Mouse (Mus musculus) liver, embryonic 15.5 days (tissue): ENCODE measurements around the gene Plxnd1. TPM values are rescaled to one million over a fixed set of nuclear protein-coding genes. Genes with fewer than 3 reads are reported as not detected.

Source experiments
- ATAC-seq: fragments of 200-750 bp; cut with Nextera tagmentation; 2 replicates; pipeline ENCODE4 v1.8.0; 2017; ENCODE audit warnings: moderate number of reproducible peaks, mild to moderate bottlenecking, moderate library complexity; ENCODE audit not compliant: insufficient read depth
- H3K27ac ChIP-seq: fragments of 300-500 bp; sonication (generic); replicated peaks from 2 replicates; pipeline ENCODE4 v1.5.1; 2015; ENCODE audit warnings: mild to moderate bottlenecking, inconsistent platforms
- H3K27me3 ChIP-seq: fragments of 300-500 bp; sonication (generic); 2 replicates; pipeline ENCODE4 v1.6.1; 2015; ENCODE audit warnings: mild to moderate bottlenecking, inconsistent platforms
- H3K36me3 ChIP-seq: fragments of 300-500 bp; sonication (generic); replicated peaks from 2 replicates; pipeline ENCODE4 v1.6.1; 2015; ENCODE audit warnings: moderate library complexity, mild to moderate bottlenecking, inconsistent platforms
- H3K4me1 ChIP-seq: fragments of 300-500 bp; sonication (generic); replicated peaks from 2 replicates; pipeline ENCODE4 v1.6.1; 2015; ENCODE audit warnings: inconsistent platforms
- H3K4me2 ChIP-seq: fragments of 300-500 bp; sonication (generic); 2 replicates; pipeline ENCODE4 v1.6.1; 2015; ENCODE audit warnings: moderate library complexity, mild to moderate bottlenecking, inconsistent platforms
- H3K4me3 ChIP-seq: fragments of 300-500 bp; sonication (generic); replicated peaks from 2 replicates; pipeline ENCODE4 v1.5.1; 2015; ENCODE audit warnings: mild to moderate bottlenecking, inconsistent platforms
- H3K9ac ChIP-seq: fragments of 300-500 bp; sonication (generic); 2 replicates; pipeline ENCODE4 v1.6.1; 2015; ENCODE audit warnings: moderate library complexity, mild to moderate bottlenecking, inconsistent platforms
- H3K9me3 ChIP-seq: fragments of 300-500 bp; sonication (generic); replicated peaks from 2 replicates; pipeline ENCODE4 v1.6.1; 2016; ENCODE audit warnings: inconsistent platforms
- WGBS: fragments of 180-500 bp; shearing (Covaris S2); methylation state at CpG from one replicate; pipeline ENCODE4 v1.1.7; 2015; ENCODE audit warnings: mixed read lengths; ENCODE audit not compliant: insufficient replicate concordance; 5-methylcytosine and 5-hydroxymethylcytosine counted together
- polyA plus RNA-seq: library from polyadenylated mRNA; unstranded; fragments of >200 nt; fragmentation: Nextera tagmentation; extraction: Ambion mirVana; gene quantifications from 2 replicates; pipeline ENCODE4 v1.2.1, GENCODE M21; 2015

Plxnd1 gene
- polyA plus RNA-seq, 1 experiment from 2014 or later: 8.1 TPM

DNA sequence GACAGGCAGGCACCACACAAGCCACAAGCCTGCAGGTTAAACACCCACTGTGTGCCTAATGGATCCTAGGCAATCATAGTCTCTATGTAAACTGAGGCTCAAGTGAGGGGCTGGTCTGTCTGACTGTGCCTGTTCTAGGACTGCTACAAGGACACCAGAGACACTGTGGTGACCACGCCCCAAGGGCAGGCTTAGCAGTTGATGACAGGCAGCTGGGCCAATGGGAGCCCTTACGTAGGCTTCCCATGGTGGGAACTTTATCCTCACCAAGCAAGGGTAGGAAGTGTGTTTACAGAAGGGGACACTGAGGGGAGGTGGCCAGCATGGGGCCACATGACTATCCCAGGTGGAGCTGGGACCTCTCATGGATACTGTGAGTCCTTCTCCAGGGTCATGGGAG lies 4.4 kb upstream of the Plxnd1 start:
- Histone ChIP-seq H3K27me3 (peaks cover 33% of the 10 kb centered on the region), H3K4me3 (no peak overlapping the region), H3K9ac (no peak overlapping the region), H3K9me3 (no peaks in the 10 kb centered on the region), H3K4me1 (peaks cover 45% of the 10 kb centered on the region), H3K36me3 (no peaks in the 10 kb centered on the region), H3K27ac (no peak overlapping the region), H3K4me2 (no peak overlapping the region)
- no peak for ATAC-seq
- WGBS: 69% methylated on average over 2 of the region's 2 CpGs

DNA sequence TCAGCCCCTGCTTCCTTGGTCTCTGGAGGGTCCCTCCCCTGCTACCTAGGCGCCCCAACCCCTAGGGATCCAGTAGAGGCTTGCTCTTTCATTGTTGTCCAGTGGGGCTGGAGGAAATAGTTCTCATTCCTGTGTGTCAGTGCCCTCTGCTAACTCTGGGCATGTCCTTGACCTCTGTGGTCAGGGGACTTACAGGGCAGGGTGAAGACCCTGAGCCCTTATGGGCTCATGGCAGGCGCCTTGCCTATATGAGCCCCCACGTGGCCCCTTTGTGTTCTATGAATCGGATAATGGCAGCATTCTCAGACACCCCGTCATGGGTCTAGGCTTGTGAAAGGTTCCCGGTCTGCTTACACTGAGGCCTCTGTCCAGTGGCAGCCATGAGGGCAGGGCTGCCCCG lies 4.0 kb upstream of the Plxnd1 start:
- H3K27ac ChIP-seq: no peak overlapping the region
- H3K27me3 ChIP-seq: peaks cover 38% of the 10 kb centered on the region
- 65% methylated on average over 7 of the region's 7 CpGs for WGBS
- H3K9me3 ChIP-seq: no peaks in the 10 kb centered on the region
- no peak overlapping the region for H3K9ac ChIP-seq
- ATAC-seq: no peak
- H3K4me2 ChIP-seq: no peak overlapping the region
- H3K36me3 ChIP-seq: no peaks in the 10 kb centered on the region
- H3K4me3 ChIP-seq: no peak overlapping the region
- peaks cover 45% of the 10 kb centered on the region for H3K4me1 ChIP-seq

DNA sequence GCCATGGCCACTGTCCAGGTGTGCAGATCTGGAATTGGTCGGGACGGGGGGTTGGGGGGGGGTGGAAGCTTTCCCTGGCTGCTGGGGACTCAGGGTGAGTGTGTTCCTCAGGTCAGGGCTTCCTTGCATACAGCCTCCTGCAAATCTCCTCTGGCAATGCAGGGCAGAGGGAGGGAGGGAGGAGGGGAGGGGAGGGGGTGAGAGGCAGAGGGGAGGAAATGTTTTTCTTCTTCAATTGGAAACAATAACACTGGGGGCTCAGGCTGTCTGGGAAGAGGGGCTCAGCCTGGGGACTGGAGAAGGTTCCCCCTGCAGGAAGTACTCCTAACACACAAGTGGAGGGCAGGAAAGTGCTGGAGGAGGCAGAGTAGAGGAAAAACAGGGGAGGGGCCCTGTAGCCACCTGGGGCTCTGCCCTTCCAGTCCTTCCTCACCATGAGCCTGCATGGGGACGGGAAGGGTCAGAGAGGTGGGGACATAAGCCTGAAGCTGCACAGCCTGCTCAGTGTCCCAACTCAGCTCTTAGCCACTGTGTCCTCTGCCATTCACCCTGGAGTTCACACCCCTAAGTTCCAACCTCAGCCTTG lies 3.0 kb upstream of the Plxnd1 start:
- Histone ChIP-seq H3K4me3 (no peak overlapping the region), H3K27me3 (peaks cover 47% of the 10 kb centered on the region), H3K4me1 (peaks cover 48% of the 10 kb centered on the region), H3K9ac (no peak overlapping the region), H3K9me3 (no peaks in the 10 kb centered on the region), H3K27ac (no peak overlapping the region), H3K36me3 (no peaks in the 10 kb centered on the region), H3K4me2 (no peak overlapping the region)
- ATAC-seq: no peak
- 41% methylated on average over 3 of the region's 3 CpGs for WGBS

DNA sequence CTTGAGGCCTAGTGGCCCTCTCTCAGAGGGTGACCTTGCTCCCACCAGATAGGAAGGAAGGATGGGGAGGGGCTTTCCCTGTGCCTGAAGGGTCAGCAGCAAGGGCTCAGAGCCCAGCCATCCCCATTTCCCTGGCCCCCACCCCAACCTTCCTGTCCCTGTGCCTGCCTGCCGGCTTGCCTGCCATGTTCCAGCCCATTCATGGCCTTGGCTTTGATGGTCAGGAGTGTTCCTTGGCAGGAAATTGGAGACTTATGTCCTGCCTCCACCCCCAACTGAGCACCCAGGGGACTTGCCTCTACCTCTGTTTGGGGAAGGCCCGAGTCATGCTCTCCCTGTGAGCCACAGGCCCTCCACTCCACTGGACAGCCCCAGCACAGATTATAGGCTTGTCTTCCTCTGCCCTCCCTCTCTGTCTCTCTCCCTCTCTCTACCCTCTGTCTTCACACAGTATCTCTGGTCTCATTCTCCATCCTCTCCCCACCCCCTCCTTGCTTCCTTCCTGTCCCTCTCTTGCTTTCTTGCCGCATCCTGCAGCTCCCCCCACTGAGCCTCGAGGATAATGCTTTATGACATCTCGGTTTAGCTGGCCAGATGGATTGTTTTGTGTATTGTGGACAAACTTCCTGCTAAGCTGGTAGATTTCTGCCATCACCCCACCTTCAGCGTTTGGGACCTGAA lies 1.5 kb upstream of the Plxnd1 start:
- peak overlapping the region; percentile 59; the same call in 1 of the 2 replicates for H3K27ac ChIP-seq
- peak; percentile 19; the same call in 1 of the 2 replicates for ATAC-seq
- no peak overlapping the region for H3K4me3 ChIP-seq
- H3K9me3 ChIP-seq: no peaks in the 10 kb centered on the region
- peaks cover 62% of the 10 kb centered on the region for H3K27me3 ChIP-seq
- H3K4me2 ChIP-seq: no peak overlapping the region
- WGBS: 13% methylated on average over 6 of the region's 6 CpGs
- no peaks in the 10 kb centered on the region for H3K36me3 ChIP-seq
- no peak overlapping the region for H3K9ac ChIP-seq
- peaks cover 47% of the 10 kb centered on the region for H3K4me1 ChIP-seq

DNA sequence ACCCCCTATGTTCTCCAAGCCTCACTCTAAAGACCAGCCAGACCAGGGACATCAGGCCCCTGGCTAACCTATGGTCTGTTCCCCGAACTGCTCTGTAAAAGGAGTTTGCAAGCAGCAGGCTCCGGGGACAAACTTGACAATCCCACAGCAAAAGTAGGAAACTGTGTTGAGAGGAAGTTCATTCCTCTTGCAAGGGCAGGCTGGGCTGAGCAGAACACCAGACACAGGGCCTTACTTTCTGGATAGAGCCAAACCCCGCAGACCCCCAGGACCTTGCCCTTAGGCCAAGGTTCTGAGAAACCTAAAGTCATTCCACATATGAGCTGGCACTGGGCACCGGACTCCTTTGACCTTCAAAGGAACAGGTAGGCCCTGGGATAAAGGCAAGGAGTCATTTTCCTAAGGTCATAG lies 731 bp upstream of the Plxnd1 start:
- WGBS: 32% methylated on average over 4 of the region's 4 CpGs
- Histone ChIP-seq H3K27me3 (peaks cover 70% of the 10 kb centered on the region), H3K4me3 (peak overlapping the region; percentile 59; the same call in 1 of the 2 replicates), H3K9ac (no peak overlapping the region), H3K4me1 (peaks cover 50% of the 10 kb centered on the region), H3K4me2 (peak overlapping the region; percentile 80), H3K36me3 (no peaks in the 10 kb centered on the region), H3K27ac (peak overlapping the region; percentile 59), H3K9me3 (no peaks in the 10 kb centered on the region)
- no peak for ATAC-seq

DNA sequence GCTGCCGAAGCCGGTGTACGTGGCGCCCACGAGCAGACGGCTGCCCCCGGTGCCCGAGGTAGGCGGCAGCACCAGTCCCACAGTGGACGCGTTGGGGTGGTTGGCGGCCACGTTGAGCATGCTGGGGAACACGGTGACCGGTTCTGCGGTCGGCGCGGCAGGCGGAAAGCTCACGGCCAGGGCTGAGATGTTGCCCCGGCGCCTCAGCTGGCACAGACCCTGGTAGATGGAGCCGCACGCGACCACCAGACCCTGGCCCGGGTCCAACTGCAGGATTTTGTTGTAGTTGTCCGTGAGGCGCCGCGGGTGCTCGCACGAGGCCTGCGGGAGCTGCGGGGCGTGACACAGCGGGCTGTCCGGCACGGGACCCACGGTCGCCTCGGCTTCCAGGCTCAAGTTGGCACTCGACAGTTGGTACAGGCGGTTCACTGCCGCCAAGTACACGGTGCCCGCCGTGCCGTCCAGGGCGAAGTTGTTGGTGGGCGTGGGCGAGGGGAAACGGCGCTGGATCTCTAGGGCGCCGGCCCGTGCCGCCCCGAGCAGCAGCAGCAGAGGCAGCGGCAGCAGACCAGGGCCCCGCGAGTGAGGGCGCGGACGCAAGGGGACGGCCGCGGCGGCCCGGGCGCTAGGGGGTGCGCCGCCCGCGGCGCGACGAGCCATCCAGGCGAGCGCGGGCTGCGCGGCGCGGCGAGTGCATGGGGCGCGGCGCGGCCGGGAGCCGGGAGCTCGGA lies 494 bp downstream of the Plxnd1 start:
- H3K4me2 ChIP-seq: peak overlapping the region; percentile 80
- peak overlapping the region; percentile 40; the same call in 1 of the 2 replicates for H3K9ac ChIP-seq
- H3K36me3 ChIP-seq: no peaks in the 10 kb centered on the region
- WGBS: under 1% methylated on average over 93 of the region's 93 CpGs
- no peak overlapping the region for H3K27ac ChIP-seq
- H3K27me3 ChIP-seq: peaks cover 82% of the 10 kb centered on the region
- ATAC-seq: peak; percentile 46
- H3K9me3 ChIP-seq: no peaks in the 10 kb centered on the region
- H3K4me3 ChIP-seq: peak overlapping the region; percentile 59
- H3K4me1 ChIP-seq: peaks cover 50% of the 10 kb centered on the region

DNA sequence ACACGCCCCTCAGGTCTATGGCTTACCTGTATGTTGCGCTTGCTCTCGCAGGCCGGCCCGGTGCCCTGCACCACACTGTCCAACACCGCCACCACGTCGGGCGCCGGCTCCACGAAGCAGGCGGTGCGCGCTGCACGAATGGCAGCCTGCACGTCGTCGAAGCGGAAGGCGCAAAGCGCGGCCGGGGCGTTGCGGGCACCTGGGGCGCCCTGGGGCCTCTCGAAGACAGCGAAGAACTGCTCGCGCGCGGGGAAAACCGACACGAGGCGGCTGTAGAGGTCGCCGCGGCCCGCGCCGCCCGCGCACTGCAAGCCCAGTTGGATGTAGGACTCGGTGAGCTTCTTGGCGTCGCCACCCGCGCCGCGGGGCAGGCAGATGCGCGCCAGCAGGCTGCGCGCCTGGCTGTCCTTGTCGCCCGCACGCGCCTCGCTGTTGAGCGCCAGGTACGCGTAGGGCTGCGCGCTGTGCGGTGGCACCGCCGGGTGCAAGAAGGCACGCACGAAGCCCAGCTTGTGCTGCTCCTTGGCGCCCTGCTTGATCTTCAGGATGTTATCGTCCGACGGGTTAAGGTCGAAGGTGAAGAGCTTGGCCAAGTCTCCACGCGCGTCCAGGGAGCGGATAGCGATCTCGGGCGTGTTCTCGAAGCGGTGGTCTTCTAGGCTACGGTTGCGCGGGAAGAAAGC lies 1.2 kb downstream of the Plxnd1 start:
- peak overlapping the region; percentile 80 for H3K4me2 ChIP-seq
- peaks cover 88% of the 10 kb centered on the region for H3K27me3 ChIP-seq
- peaks cover 46% of the 10 kb centered on the region for H3K4me1 ChIP-seq
- peak overlapping the region; percentile 59 for H3K4me3 ChIP-seq
- no peak overlapping the region for H3K9ac ChIP-seq
- WGBS: 1% methylated on average over 86 of the region's 86 CpGs
- no peak overlapping the region for H3K27ac ChIP-seq
- H3K9me3 ChIP-seq: no peaks in the 10 kb centered on the region
- no peaks in the 10 kb centered on the region for H3K36me3 ChIP-seq
- no peak for ATAC-seq

DNA sequence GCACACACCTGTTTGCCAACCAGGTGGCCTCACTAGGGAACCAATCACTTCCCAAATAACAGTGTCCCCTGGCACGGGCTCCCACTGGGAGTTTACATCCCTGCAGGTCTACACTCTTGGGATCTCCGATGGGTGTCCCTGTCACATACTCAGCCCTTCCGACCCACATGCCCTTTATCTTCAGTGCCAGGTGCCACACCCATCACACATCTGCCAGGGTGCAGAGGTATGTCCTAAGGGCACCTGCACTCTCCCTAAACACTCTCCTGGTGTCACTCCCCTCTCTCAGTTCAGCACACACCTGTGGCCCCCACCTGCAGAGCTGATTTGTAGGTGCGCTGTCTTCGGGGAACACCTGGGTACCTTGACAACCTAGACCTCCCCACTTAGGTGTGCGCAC lies 1.8 kb downstream of the Plxnd1 start:
- H3K4me2 ChIP-seq: peak overlapping the region; percentile 80
- H3K9ac ChIP-seq: no peak overlapping the region
- no peaks in the 10 kb centered on the region for H3K9me3 ChIP-seq
- no peak for ATAC-seq
- H3K27me3 ChIP-seq: peaks cover 91% of the 10 kb centered on the region
- 37% methylated on average over 6 of the region's 6 CpGs for WGBS
- H3K36me3 ChIP-seq: no peaks in the 10 kb centered on the region
- peak overlapping the region; percentile 59 for H3K4me3 ChIP-seq
- no peak overlapping the region for H3K27ac ChIP-seq
- peaks cover 46% of the 10 kb centered on the region for H3K4me1 ChIP-seq

DNA sequence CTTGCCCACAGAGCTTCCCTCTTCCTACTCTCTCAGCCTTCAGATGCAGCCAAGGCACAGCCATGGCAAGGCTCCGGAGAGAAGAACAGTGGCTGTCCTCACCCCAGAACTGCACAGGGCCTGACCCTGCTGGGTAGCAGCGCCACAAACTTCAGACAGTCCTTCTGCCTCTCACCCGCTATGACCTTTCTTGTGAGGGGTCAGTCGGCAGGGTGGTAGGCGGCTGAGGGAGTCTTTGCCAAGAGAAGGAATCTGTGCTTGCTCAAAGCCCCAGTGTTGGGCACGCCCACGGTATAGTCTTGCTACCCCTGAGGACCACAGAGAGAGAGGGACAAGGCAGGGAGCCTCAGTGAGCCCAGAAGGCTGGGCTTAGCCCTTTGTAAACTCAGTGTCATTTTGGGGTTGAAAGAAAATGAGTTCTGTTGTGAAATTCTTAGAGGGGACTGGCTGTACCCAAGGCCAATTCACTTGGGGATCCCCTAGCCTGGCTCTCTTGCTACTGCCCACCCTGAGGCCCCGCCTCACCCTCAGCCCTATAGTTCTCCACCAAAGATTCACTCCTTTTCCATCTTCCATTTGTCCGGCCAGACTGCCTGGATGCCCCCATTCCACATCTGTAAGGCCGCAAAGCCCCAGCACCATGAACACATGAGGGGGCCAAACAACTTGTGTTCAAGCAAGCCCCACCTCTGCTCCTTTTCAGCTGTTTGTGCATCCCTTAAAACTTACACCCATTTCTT lies 2.8 kb downstream of the Plxnd1 start:
- H3K4me3 ChIP-seq: peak overlapping the region; percentile 59
- no peak overlapping the region for H3K9ac ChIP-seq
- H3K9me3 ChIP-seq: no peaks in the 10 kb centered on the region
- peak overlapping the region; percentile 80 for H3K4me2 ChIP-seq
- WGBS: 34% methylated on average over 10 of the region's 10 CpGs
- H3K4me1 ChIP-seq: peaks cover 46% of the 10 kb centered on the region
- no peak for ATAC-seq
- peaks cover 85% of the 10 kb centered on the region for H3K27me3 ChIP-seq
- H3K36me3 ChIP-seq: no peaks in the 10 kb centered on the region
- H3K27ac ChIP-seq: no peak overlapping the region

DNA sequence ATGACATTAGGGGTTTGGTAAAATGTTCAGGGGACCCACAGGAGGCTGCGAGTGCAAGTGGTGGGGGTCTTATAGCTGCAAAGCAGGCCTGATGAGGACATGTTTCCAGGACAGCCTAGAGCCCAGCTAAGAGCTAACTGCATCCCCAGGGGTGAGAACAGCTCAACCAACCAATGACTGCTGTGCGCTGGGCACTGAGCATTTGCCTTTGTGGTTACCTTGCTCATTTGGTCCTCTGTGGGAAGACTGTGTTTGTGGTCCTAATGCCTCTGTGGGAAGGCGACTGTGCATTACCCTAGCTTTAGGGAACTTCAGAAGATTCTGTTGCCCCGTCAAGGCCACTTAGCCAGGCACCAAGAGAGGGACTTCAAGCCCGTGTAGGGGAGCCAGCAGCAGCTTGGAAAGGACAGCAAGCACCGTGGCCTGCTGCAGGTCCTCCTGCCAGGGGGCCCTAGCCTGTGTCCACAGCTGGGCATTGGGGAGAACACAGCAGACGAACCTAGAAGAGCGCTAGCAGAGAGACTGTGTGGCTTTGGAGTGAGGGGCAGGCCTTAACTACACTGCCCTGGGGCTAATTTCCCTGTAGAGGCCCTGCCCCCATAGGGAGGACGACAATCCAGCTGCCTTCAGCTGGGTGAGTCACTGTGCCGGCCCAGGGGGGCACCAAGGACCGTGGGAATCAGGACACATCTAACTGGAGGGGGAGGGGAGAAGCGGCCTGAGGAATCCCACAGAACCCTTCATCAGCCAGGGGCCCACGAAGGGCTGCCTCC lies 3.5 kb downstream of the Plxnd1 start:
- Histone ChIP-seq H3K4me3 (peak overlapping the region; percentile 59; the same call in 1 of the 2 replicates), H3K9me3 (no peaks in the 10 kb centered on the region), H3K36me3 (no peaks in the 10 kb centered on the region), H3K4me2 (peak overlapping the region; percentile 80), H3K9ac (no peak overlapping the region), H3K27ac (no peak overlapping the region), H3K27me3 (peaks cover 77% of the 10 kb centered on the region), H3K4me1 (peaks cover 42% of the 10 kb centered on the region)
- 25% methylated on average over 13 of the region's 13 CpGs for WGBS
- no peak for ATAC-seq
